Mouse (Mus musculus) megakaryocyte, embryonic 14.5 days (primary cell): ENCODE results near the gene Cd37.
"Not testable (repeated sequence)": the region's sequence is repeated elsewhere in the genome, so short reads cannot be mapped to it uniquely, and the experiment has no call there.

ENCODE experiments used
- FLI1 ChIP-seq: IDR thresholded peaks from 2 replicates; pipeline ENCODE4 v1.6.1; 2012; ENCODE audit warnings: low read length, inconsistent platforms, mixed read lengths
- GATA1 ChIP-seq: IDR thresholded peaks from 3 replicates; pipeline ENCODE4 v1.6.1; 2012; ENCODE audit warnings: mixed read lengths, low read length, inconsistent platforms, borderline replicate concordance

GRCm38 (mm10) chr7:45255822-45256221 is 16.9 kb upstream of the Cd37 start:
- TF ChIP-seq GATA1, FLI1: not testable (repeated sequence)
